Mouse (Mus musculus): ENCODE results near the gene Csnk2b.

DNA sequence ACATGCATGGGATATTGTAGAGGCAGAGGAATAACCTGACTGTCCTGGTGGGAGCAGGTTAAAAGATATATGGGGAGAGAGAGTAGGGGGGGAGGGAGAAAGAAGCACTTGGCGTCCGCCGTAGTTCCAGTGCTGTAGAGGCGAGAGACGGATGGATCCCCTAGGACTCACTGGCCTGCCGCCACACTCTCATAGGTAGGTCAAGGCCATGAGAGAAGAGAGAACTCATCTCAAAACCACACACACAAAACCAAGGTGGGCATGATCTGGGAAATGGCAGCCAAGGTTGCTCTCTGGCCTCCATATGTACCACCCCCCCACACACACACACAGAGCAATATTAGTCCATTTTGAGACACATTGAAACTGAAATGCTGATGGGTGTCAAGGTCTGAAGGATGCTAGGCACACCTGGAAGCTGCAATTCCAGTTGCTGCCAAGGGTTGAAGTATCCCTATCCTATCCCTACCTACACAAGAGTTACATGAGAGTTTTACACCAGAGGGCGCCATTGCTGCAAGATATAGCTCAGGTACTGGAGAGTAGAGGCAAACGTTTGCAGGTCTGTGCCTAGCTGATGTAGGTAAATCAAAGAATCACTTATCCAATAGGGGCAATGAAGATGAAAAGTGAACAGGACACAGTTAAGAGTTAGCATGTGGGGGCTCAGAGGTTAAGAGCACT, 44.6 kb upstream of the Csnk2b start:
- no peak for TF ChIP-seq FLI1 (IDR thresholded peaks at IDR 0.05; ENCODE audit: low read length)
- TF ChIP-seq GATA1 (IDR thresholded peaks at IDR 0.05; ENCODE audit: borderline replicate concordance, low read length): no peak

Measured in megakaryocyte, embryonic 14.5 days (primary cell).